Mouse (Mus musculus) T-helper 1 cell (primary cell): ENCODE measurements around the gene Amy2a4.
"Not testable (repeated sequence)": the region's sequence is repeated elsewhere in the genome, so short reads cannot be mapped to it uniquely, and the experiment has no call there.

Experiments used
- in situ Hi-C: fragments of 300-600 bp; cut with MboI, MseI; formaldehyde crosslinking; loops from one replicate; pipeline ENCODE4 v1.15.1; 2025; ENCODE audit warnings: high pct_unique_total_duplicates

Gene Amy2a4

DNA sequence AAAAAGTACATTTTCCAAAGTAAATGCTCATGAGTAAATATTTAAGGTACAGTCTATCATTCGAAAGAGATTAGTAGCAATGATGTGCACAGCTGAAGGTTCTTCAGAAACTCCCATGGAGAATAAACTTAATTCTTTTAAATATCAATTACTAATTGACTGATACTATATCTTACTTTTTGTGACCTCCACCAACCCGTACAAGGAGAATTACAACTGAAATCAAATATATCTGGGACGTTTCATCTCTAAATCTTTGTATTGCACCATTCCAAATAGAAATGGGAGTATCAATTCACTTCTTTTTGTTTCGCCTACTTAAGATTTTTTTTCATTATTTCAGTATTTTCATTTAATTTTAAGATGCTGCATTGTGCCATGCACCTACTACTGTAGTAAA, at the start of gene Amy2a4:
TSS of gene Amy2a4 (minus strand) at position 101 of the 400 bp plus-strand sequence.
- in situ Hi-C loops: not testable (repeated sequence)

DNA sequence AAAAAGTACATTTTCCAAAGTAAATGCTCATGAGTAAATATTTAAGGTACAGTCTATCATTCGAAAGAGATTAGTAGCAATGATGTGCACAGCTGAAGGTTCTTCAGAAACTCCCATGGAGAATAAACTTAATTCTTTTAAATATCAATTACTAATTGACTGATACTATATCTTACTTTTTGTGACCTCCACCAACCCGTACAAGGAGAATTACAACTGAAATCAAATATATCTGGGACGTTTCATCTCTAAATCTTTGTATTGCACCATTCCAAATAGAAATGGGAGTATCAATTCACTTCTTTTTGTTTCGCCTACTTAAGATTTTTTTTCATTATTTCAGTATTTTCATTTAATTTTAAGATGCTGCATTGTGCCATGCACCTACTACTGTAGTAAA, 32.7 kb upstream of the Amy2a4 start, which contains the start of gene Amy2a3:
TSS of gene Amy2a3 (minus strand) at position 101 of the 400 bp plus-strand sequence.
- in situ Hi-C loops: not testable (repeated sequence)

DNA sequence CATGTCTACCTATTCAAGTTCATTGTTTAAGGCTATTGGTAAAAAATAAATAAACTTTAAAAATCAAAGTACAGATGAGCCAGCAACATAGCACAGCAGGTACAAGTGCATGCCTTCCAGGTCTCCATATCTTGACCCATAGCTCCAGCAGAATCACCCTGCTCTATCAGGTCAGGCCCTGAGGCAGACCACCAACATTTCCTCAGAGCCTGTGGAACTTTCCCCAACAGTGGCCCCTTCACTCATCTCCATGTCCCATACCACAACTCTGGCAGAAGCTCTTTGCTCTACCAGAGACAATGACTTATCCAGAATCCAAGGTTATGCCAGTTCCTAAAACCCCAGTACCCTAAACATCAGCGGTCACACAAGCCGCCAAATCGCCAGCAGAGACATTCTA, 21.7 kb upstream of the Amy2a4 start:
- in situ Hi-C loops: not testable (repeated sequence)

DNA sequence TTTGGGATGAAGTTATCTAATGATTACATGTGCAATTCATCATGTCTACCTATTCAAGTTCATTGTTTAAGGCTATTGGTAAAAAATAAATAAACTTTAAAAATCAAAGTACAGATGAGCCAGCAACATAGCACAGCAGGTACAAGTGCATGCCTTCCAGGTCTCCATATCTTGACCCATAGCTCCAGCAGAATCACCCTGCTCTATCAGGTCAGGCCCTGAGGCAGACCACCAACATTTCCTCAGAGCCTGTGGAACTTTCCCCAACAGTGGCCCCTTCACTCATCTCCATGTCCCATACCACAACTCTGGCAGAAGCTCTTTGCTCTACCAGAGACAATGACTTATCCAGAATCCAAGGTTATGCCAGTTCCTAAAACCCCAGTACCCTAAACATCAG, 11.0 kb downstream of the Amy2a4 start:
- in situ Hi-C loops: not testable (repeated sequence)

DNA sequence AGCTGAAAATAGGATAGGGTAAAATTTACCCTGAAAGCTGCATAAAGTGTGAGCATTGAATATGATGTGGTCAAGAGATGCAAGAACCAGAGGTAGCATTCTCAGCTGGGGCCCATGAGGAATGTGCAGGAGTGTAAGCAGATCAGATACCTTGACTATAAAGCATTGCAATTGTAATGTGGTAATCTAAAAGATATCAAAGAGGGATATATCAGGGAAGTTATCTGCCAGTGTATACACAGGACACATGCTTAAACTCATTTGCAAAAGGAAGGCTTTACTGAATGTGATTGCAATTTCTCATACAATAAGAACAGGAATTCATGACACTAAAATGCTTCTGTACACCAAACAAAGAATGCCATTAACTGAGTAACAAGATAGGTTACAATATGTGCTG, 11.7 kb downstream of the Amy2a4 start:
- in situ Hi-C loops: not testable (repeated sequence)

DNA sequence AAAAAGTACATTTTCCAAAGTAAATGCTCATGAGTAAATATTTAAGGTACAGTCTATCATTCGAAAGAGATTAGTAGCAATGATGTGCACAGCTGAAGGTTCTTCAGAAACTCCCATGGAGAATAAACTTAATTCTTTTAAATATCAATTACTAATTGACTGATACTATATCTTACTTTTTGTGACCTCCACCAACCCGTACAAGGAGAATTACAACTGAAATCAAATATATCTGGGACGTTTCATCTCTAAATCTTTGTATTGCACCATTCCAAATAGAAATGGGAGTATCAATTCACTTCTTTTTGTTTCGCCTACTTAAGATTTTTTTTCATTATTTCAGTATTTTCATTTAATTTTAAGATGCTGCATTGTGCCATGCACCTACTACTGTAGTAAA, 32.5 kb downstream of the Amy2a4 start, which contains the start of gene Amy2a5:
TSS of gene Amy2a5 (minus strand) at position 101 of the 400 bp plus-strand sequence.
- in situ Hi-C loops: loop anchor here (10.0 kb wide), 1 partner anchor 276 kb away; the partner anchor contains the start of gene Amy2a1
